Mouse (Mus musculus) cerebellum, adult 2 months (tissue): Measurements from ENCODE around the gene Fntb.

Experiments used
- CTCF ChIP-seq: fragments of 200-500 bp; IDR thresholded peaks from 2 replicates; pipeline ENCODE4 v1.5.1; 2011; ENCODE audit warnings: low read depth, mild to moderate bottlenecking, control low read depth, low read length, moderate library complexity, borderline replicate concordance; ENCODE audit not compliant: insufficient read depth
- POLR2A ChIP-seq: fragments of 200-500 bp; IDR thresholded peaks from 2 replicates; pipeline ENCODE4 v1.6.1; 2011; ENCODE audit warnings: low read length, control low read depth, borderline replicate concordance; ENCODE audit not compliant: insufficient read depth

GRCm38 (mm10) chr12:76776898-76777297 lies 11.5 kb downstream of the Fntb start:
- TF ChIP-seq CTCF, result no peak
- TF ChIP-seq POLR2A, result no peak
